Mouse (Mus musculus) adrenal gland, postnatal 10 days (tissue): ENCODE measurements around the gene Astn1. TPM values are rescaled to one million over a fixed set of nuclear protein-coding genes. Genes with fewer than 3 reads are reported as not detected.

Source experiments
- DNase-seq: peaks from one replicate; pipeline ENCODE4 v3.0.0; 2021; ENCODE audit warnings: mixed read lengths
- long read RNA-seq, 2 experiments: library from polyadenylated mRNA; stranded (forward); transcript quantifications; one replicate each; pipeline ENCODE4 v2.0.0; 2021
- total RNA-seq, 2 experiments: library from RNA; stranded (reverse); gene quantifications; 2 replicates each; pipeline ENCODE4 v1.2.3; 2021

Astn1 gene
- 1 to 10 TPM; 5.4 to 8.3 TPM for total RNA-seq
- long read RNA-seq, experiment 1 = 0 reads
- long read RNA-seq, experiment 2, partial matches to known transcripts = 0 of 1 reads
- long read RNA-seq, experiment 2, other reads (novel, unspliced or antisense) = 1 of 1 reads

- no peak for DNase-seq
Measured at GRCm38 (mm10) chr1:158361964-158362291, at the start of gene Astn1. TSS of gene Astn1 (plus strand) at chr1:158362273.

GRCm38 (mm10) chr1:158323325-158323724, 38.7 kb upstream of the Astn1 start:
- DNase-seq = no peak

GRCm38 (mm10) chr1:158328126-158328525, 33.9 kb upstream of the Astn1 start:
- DNase-seq = no peak

GRCm38 (mm10) chr1:158328839-158329238, 33.2 kb upstream of the Astn1 start:
- DNase-seq = no peak

GRCm38 (mm10) chr1:158343243-158343714, 18.8 kb upstream of the Astn1 start:
- DNase-seq = peak; percentile 10

GRCm38 (mm10) chr1:158353656-158354371, 8.3 kb upstream of the Astn1 start:
- no peak for DNase-seq

- DNase-seq = peak; percentile 27
Measured at GRCm38 (mm10) chr1:158355177-158356050, 6.7 kb upstream of the Astn1 start.

- DNase-seq = peak; percentile 88
Measured at GRCm38 (mm10) chr1:158356051-158356461, 6.0 kb upstream of the Astn1 start, which contains the start of gene Brinp2. TSS of gene Brinp2 (minus strand) at chr1:158356326.

GRCm38 (mm10) chr1:158362292-158363101, 424 bp downstream of the Astn1 start:
- DNase-seq = peak; percentile 10

- no peak for DNase-seq
Measured at GRCm38 (mm10) chr1:158364461-158364860, 2.4 kb downstream of the Astn1 start.

GRCm38 (mm10) chr1:158382277-158382676, 20.2 kb downstream of the Astn1 start:
- DNase-seq = no peak

- no peak for DNase-seq
Measured at GRCm38 (mm10) chr1:158383210-158383609, 21.1 kb downstream of the Astn1 start.

GRCm38 (mm10) chr1:158385311-158385710, 23.2 kb downstream of the Astn1 start:
- DNase-seq = no peak

GRCm38 (mm10) chr1:158386781-158387180, 24.7 kb downstream of the Astn1 start:
- no peak for DNase-seq

- no peak for DNase-seq
Measured at GRCm38 (mm10) chr1:158388995-158389394, 26.9 kb downstream of the Astn1 start.

GRCm38 (mm10) chr1:158390693-158391092, 28.6 kb downstream of the Astn1 start:
- no peak for DNase-seq

GRCm38 (mm10) chr1:158397058-158397457, 35.0 kb downstream of the Astn1 start:
- DNase-seq = no peak

GRCm38 (mm10) chr1:158400898-158401297, 38.8 kb downstream of the Astn1 start:
- DNase-seq = no peak

- DNase-seq = no peak
Measured at GRCm38 (mm10) chr1:158405899-158406769, 44.1 kb downstream of the Astn1 start.

GRCm38 (mm10) chr1:158408124-158408523, 46.1 kb downstream of the Astn1 start:
- DNase-seq = no peak

GRCm38 (mm10) chr1:158411146-158411545, 49.1 kb downstream of the Astn1 start:
- DNase-seq = no peak
